Mouse (Mus musculus) MEL (cell line): ENCODE measurements around the gene Pigm.

Experiments used
- CTCF ChIP-seq, 3 experiments: IDR thresholded peaks in 2 of 3; conservative IDR thresholded peaks in 1 of 3; 2 replicates each; pipeline ENCODE4 v1.5.1; 2011 to 2012; ENCODE audit warnings: low read length in 3 of 3, low read depth in 2 of 3, mild to moderate bottlenecking in 2 of 3, improper control_type of control experiment in 1 of 3, inconsistent platforms in 1 of 3, mixed read lengths in 1 of 3, moderate library complexity in 1 of 3; ENCODE audit not compliant: control insufficient read depth in 1 of 3, insufficient read depth in 1 of 3, poor library complexity in 1 of 3, severe bottlenecking in 1 of 3
- E2F4 ChIP-seq: IDR thresholded peaks from 2 replicates; pipeline ENCODE4 v1.6.1; 2011; ENCODE audit warnings: low read depth, low read length, improper control_type of control experiment, borderline replicate concordance
- ELF1 ChIP-seq: IDR thresholded peaks from 2 replicates; pipeline ENCODE4 v1.6.1; 2014; ENCODE audit warnings: low read depth, mild to moderate bottlenecking, inconsistent platforms, low read length, improper control_type of control experiment, moderate library complexity
- JUND ChIP-seq: IDR thresholded peaks from 2 replicates; pipeline ENCODE4 v1.6.1; 2011; ENCODE audit warnings: low read depth, mild to moderate bottlenecking, improper control_type of control experiment, low read length
- MXI1 ChIP-seq: IDR thresholded peaks from 2 replicates; pipeline ENCODE4 v1.6.1; 2011; ENCODE audit warnings: mild to moderate bottlenecking, low read depth, low read length, improper control_type of control experiment
- POLR2A ChIP-seq, 2 experiments: IDR thresholded peaks; 2 replicates each; pipeline ENCODE4 v1.6.1; 2011 to 2012; ENCODE audit warnings: low read length in 2 of 2, mild to moderate bottlenecking in 2 of 2, control low read depth in 1 of 2, improper control_type of control experiment in 1 of 2, low read depth in 1 of 2, moderate library complexity in 1 of 2; ENCODE audit not compliant: control insufficient read depth in 1 of 2, insufficient read depth in 1 of 2, poor library complexity in 1 of 2
- RAD21 ChIP-seq: IDR thresholded peaks from 2 replicates; pipeline ENCODE4 v1.6.1; 2011; ENCODE audit warnings: mild to moderate bottlenecking, low read depth, low read length, improper control_type of control experiment
- UBTF ChIP-seq: IDR thresholded peaks from 2 replicates; pipeline ENCODE4 v1.6.1; 2012; ENCODE audit warnings: low read depth, mild to moderate bottlenecking, inconsistent platforms, low read length, improper control_type of control experiment, moderate library complexity, borderline replicate concordance; ENCODE audit not compliant: insufficient read depth

- no peak for TF ChIP-seq CTCF (IDR thresholded peaks at IDR 0.05 in 2 of 3, conservative IDR thresholded peaks at IDR 0.05 in 1 of 3; ENCODE audit: control insufficient read depth in 1 of 3, insufficient read depth in 1 of 3, low read depth in 2 of 3, low read length in 3 of 3, poor library complexity in 1 of 3, severe bottlenecking in 1 of 3)
- TF ChIP-seq UBTF: no peak
- TF ChIP-seq JUND: no peak
- no peak for TF ChIP-seq POLR2A (IDR thresholded peaks at IDR 0.05; ENCODE audit: control insufficient read depth in 1 of 2, insufficient read depth in 1 of 2, low read depth in 1 of 2, low read length in 2 of 2, poor library complexity in 1 of 2)
- TF ChIP-seq E2F4: no peak
- no peak for TF ChIP-seq MXI1
- TF ChIP-seq ELF1: no peak
- no peak for TF ChIP-seq RAD21
Observed at GRCm38 (mm10) chr1:172414231-172414585, 37.9 kb downstream of the Pigm start.
